Mouse (Mus musculus): ENCODE measurements around the gene Ptch2.

GRCm38 (mm10) chr4:117096666-117097065 lies 791 bp downstream of the Ptch2 start:
- no peak for TF ChIP-seq CTCF (IDR thresholded peaks at IDR 0.05; ENCODE audit: control insufficient read depth, insufficient read depth, insufficient replicate concordance, low read depth, low read length)
- TF ChIP-seq POLR2A (IDR thresholded peaks at IDR 0.05; ENCODE audit: control insufficient read depth, low read depth, low read length), result no peak

Measured in testis, adult 2 months (tissue).